In genomic region chr5:5319824-5320505, GRCm38 (mm10) we compare ENCODE assay signal across 10 mouse cellular contexts.
A peak's percentile ranks its signal among the peaks of the same experiment; 100 is the strongest.
DNase-seq lines count a peak whose midpoint lies in the region; ATAC-seq and TF ChIP-seq lines count a peak whose summit lies in the region.
"Had no signal": no experiment of that assay in that cellular context is flagged by ENCODE, and none has a peak within 500 bp of the region (broad histone marks: within the 10 kb centered on the region; RNA-seq: fewer than 3 reads in every experiment).

No protein-coding gene starts in this region.

- no peaks in the 10 kb centered on the region for H3K27me3 ChIP-seq in hindbrain, postnatal 0 days (ENCODE audit: insufficient read depth, low read length)
- H3K27me3 ChIP-seq in hindbrain, embryonic 11.5 days (ENCODE audit: control insufficient read depth, insufficient read depth, low read length), result no peaks in the 10 kb centered on the region
- H3K27me3 ChIP-seq: forebrain, embryonic 13.5 days had no signal

- no peaks in the 10 kb centered on the region for H3K9me3 ChIP-seq in hindbrain, postnatal 0 days (ENCODE audit: low read length)
- H3K9me3 ChIP-seq in hindbrain, embryonic 11.5 days (ENCODE audit: control insufficient read depth, low read length), result no peaks in the 10 kb centered on the region
- H3K9me3 ChIP-seq: forebrain, embryonic 13.5 days had no signal

- H3K4me1 ChIP-seq in hindbrain, postnatal 0 days (ENCODE audit: insufficient read depth, low read length), result no peaks in the 10 kb centered on the region
- no peaks in the 10 kb centered on the region for H3K4me1 ChIP-seq in hindbrain, embryonic 11.5 days (replicated peaks; ENCODE audit: control insufficient read depth, insufficient read depth, low read length)

- intact Hi-C loops in left cerebral cortex, postnatal 14 days (cut with DNase I), result no loop called here

- DNase-seq in hindbrain, postnatal 0 days (ENCODE audit: low spot score), result no peak
- DNase-seq in hindbrain, embryonic 11.5 days (ENCODE audit: low spot score), result no peak
- DNase-seq in MEL-GATA-1-ER (ENCODE audit: extremely low read depth, low read depth), result peak; percentile 3
- peak; percentile 17 for DNase-seq in heart, postnatal 4 days
- no peak for DNase-seq in T-cell, adult 2 months (ENCODE audit: low spot score)
- no peak for DNase-seq in frontal cortex, postnatal 10 days (ENCODE audit: low spot score in 2 of 2)
- DNase-seq in left cerebral cortex, postnatal 14 days (ENCODE audit: low spot score in 2 of 2), result no peak

- TF ChIP-seq CTCF in hindbrain, postnatal 0 days (IDR thresholded peaks at IDR 0.05; ENCODE audit: low read depth), result no peak

- no peak for ATAC-seq in hindbrain, postnatal 0 days
- ATAC-seq in hindbrain, embryonic 11.5 days (ENCODE audit: low FRiP score), result no peak

- peaks cover 75% of the 10 kb centered on the region for H3K79me2 ChIP-seq in macrophage (ENCODE audit: inconsistent target)

- 73% methylated on average over 8 of the region's 8 CpGs for WGBS in hindbrain, postnatal 0 days
- WGBS in hindbrain, embryonic 11.5 days, result 89% methylated on average over 8 of the region's 8 CpGs
- 44% methylated on average over 8 of the region's 8 CpGs for WGBS in macrophage (ENCODE audit: missing documents)

- H3K27ac ChIP-seq in hindbrain, postnatal 0 days, result 0 out of 2 replicates have a peak overlapping the region, but pooled peaks have one; percentile 51
- H3K27ac ChIP-seq in hindbrain, embryonic 11.5 days (ENCODE audit: low read depth, low read length), result no peak overlapping the region
- H3K27ac ChIP-seq in macrophage, result peak overlapping the region; percentile 77
- H3K27ac ChIP-seq: forebrain, embryonic 13.5 days; layer of hippocampus, adult 2 months had no signal

- no peak overlapping the region for H3K4me3 ChIP-seq in hindbrain, postnatal 0 days (ENCODE audit: low read length)
- no peak overlapping the region for H3K4me3 ChIP-seq in hindbrain, embryonic 11.5 days (ENCODE audit: low read depth, low read length)
- no peak overlapping the region for H3K4me3 ChIP-seq in macrophage (ENCODE audit: inconsistent target)
- H3K4me3 ChIP-seq: forebrain, embryonic 13.5 days; layer of hippocampus, adult 2 months had no signal

- H3K9ac ChIP-seq in hindbrain, postnatal 0 days (replicated peaks; ENCODE audit: low read length), result no peak overlapping the region
- no peak overlapping the region for H3K9ac ChIP-seq in hindbrain, embryonic 11.5 days (ENCODE audit: low read depth, low read length)
- H3K9ac ChIP-seq: forebrain, embryonic 13.5 days had no signal

- H3K4me2 ChIP-seq in hindbrain, postnatal 0 days (ENCODE audit: low read depth, low read length), result no peak overlapping the region
- H3K4me2 ChIP-seq in hindbrain, embryonic 11.5 days (replicated peaks; ENCODE audit: low read depth, low read length), result no peak overlapping the region
- H3K4me2 ChIP-seq: forebrain, embryonic 13.5 days had no signal

- H3K36me3 ChIP-seq in hindbrain, postnatal 0 days (ENCODE audit: insufficient read depth, low read length), result no peaks in the 10 kb centered on the region
- no peaks in the 10 kb centered on the region for H3K36me3 ChIP-seq in hindbrain, embryonic 11.5 days (ENCODE audit: control insufficient read depth, insufficient read depth, low read length)
- no peaks in the 10 kb centered on the region for H3K36me3 ChIP-seq in macrophage (ENCODE audit: inconsistent target)

Comparison
In these comparisons a context has a peak if more than half of its experiments do, and no peak if none do; other contexts are left out.
1. DNase-seq: peak in MEL-GATA-1-ER (single experiment) and heart, postnatal 4 days (single experiment); none in hindbrain, postnatal 0 days (single experiment), hindbrain, embryonic 11.5 days (single experiment), T-cell, adult 2 months (single experiment), frontal cortex, postnatal 10 days (0 of 2) and left cerebral cortex, postnatal 14 days (0 of 2).